Mouse (Mus musculus): ENCODE results near the gene Apba1.
A peak's percentile ranks its signal among the peaks of the same experiment; 100 is the strongest.

Apba1 gene

DNA sequence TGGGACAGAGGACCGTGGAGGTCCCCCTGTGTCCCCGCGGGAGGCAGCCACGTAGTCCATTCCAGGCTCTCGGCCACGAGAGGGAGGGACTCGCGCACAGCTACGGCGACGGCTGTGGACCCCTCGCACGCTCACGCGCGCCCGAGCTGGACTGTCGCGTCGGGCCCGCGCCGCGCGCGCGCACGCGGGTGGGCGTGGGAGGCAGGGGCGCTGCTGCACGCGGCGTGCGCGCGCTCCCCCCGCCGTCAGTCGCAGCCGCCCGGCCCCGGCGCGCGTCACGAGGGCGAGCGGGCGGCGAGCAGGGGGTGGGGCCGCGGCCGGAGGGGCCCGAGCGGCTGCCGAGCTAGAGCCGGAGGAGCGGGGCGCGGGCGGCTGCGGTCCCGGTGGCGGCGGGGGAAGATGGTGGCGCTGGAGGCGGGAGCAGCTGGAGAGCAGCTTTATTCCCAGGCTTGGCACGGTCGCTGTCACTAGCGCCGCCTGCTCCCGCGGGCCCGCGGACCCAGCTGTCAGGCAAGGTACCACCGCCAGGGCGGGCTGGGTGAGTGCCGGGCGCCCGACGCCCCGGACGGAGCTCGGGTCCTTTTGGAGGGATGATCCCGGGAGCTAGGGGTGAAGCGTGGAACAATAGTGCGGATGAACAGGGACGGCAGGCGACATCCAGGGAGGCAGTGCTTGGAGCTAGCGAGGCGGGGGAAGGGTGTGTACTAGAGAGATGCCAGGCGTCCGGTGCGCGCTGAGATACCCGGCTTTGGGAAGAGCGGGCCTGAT lies at the start of gene Apba1:
Apba1 (plus strand) TSS at position 334 of the 768 bp plus-strand sequence.
- DNase-seq (ENCODE audit: low read depth, low spot score), result peak; percentile 55

- DNase-seq (ENCODE audit: low read depth, low spot score), result no peak
These were observed 12.2 kb upstream of the Apba1 start for GRCm38 (mm10) chr19:23746506-23746905.

- DNase-seq (ENCODE audit: low read depth, low spot score), result peak; percentile 33
These were observed 1.7 kb upstream of the Apba1 start for GRCm38 (mm10) chr19:23757011-23757410.

- DNase-seq (ENCODE audit: low read depth, low spot score), result peak; percentile 93
These were observed 630 bp upstream of the Apba1 start for GRCm38 (mm10) chr19:23757961-23758553.

- DNase-seq (ENCODE audit: low read depth, low spot score), result no peak
These were observed 747 bp downstream of the Apba1 start for GRCm38 (mm10) chr19:23759322-23759945.

DNA sequence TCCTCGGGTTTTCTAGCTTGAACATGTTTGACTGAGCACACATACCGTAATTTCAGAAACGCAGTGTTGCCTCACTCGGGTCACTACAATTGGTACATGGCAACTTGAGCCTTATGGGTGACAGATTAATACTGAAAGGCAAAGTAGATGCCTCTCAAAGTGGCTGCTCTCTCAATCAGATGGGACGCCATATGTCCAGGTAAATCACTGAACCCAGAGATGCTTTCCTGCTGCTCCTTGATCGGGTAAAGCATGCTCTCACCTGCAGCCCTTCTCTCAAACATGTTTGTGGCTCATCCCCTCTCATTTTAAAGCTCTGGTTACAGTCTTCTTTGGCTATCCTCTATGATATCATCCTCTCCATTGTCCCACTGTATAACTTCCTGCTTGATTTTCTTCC lies 4.7 kb downstream of the Apba1 start:
- DNase-seq (ENCODE audit: low read depth, low spot score), result no peak

DNA sequence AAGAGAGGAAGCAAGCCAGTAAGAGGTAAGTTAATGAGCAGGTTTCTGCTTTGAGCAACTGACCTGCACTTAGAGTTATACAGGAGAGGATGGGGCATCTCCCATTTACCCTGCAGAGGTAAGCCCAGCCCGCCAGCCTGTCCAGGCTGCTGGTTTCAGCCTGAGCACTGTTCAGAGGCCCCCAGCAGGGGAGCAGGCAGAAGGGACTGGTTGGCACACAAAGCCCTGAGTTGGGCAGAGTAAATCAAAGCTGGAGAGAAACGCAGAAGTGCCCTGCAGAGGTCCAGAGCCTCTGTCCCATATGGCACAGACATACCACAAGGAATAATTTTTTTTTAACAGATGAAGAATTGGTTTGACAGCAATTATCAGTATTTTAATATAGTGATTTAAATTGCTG lies 5.4 kb downstream of the Apba1 start:
- DNase-seq (ENCODE audit: low read depth, low spot score), result no peak

GRCm38 (mm10) chr19:23768864-23769263 lies 10.2 kb downstream of the Apba1 start:
- no peak for DNase-seq (ENCODE audit: low read depth, low spot score)

DNA sequence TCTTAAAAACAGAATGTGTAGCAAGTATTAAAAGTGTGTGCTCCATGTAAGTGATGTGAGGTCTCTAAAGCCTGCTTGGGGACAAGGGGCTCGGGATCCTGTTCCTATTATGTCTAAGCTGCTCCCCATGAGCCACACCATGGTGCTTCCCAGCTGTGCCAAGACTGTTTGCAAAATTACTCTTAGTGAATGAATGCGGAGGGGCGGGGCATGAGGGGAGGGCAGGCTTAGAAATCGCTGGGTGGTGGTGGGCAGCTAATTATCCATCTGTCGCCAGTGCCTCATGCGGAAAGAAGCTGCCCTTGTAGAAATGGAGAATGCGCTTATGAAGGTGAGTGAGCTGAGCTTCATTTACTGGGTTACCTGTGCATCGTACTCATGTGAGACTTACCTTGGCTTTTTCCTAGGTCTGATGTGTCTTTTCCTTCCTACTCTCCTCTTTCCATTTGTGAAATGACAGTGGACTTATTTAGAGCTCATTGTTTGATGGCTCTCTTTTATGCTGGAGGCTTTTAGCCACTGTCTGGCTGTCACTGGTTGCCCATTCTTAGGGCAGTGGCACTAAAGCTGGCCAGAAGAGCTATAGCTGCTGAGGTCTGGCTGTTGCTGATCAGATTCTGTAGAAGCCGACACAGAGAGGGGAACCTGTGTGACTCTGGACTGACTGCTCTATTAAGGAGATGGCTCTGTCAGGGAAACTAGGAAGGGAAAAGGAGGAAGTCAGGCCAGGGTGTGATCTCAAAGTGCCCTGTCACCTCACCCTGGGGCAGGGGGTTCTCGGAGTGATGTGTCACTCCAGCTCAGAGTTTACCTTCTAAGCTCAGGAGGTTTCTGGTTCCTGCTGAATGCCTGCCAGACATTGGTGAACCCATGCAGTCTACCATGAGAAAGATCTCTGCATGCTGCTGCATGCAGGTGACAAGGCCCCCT lies 12.1 kb downstream of the Apba1 start:
- no peak for DNase-seq (ENCODE audit: low read depth, low spot score)

DNA sequence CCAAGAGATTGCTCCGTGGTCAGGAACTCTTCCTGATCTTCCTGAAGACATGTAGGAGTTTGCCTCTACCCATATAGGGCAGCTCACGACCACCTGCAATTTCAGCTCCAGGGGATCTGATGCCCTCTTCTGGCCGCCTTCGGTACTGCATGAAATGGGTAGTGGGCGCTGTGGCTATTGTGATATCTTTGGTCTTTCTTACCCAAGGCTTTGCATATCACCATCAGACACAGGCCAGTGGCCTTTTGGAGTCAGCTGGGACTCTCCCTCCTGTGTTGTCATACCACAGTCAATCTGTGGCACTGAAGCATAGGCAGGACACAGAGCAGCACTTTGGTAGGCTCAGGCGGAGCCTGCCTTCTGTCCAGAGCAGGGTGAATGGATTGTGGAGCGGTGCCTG lies 13.3 kb downstream of the Apba1 start:
- peak; percentile 59 for DNase-seq (ENCODE audit: low read depth, low spot score)

DNA sequence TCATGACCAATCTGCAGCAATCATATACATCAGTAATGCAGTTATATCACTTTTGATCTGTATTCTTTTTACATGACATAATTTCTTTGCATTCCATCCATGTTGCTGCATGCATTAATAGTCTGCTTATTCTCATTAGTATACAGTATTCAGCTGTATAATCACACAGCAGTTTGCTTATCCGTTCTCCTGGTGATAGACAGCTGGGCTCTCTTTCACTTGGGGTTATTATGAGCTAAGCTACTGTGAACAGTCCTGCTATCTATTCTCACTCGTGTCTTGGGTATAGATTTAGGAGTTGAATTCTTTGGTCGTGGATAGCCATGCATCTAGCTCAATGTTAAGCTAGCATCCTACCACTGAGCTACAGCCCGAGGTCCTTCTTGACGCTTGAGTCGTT lies 16.7 kb downstream of the Apba1 start:
- no peak for DNase-seq (ENCODE audit: low read depth, low spot score)

DNA sequence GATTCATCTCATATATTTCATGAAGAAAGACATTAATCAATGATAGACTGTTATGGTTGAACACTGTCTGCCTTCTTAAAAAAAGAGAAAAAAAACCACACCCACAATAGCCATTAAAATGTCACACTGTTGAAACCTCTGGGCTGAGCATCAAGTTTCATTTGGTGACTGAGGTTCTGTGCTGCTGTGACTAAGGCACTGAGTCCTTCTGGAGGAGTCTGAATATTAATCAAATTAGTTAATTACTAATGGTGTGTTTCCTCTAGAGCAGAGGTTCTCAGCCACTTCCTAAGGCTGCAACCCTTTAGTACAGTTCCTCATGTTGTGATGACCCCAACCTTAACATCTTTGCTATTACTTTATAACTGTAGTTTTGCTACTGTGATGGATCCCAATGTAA lies 20.4 kb downstream of the Apba1 start:
- no peak for DNase-seq (ENCODE audit: low read depth, low spot score)

DNA sequence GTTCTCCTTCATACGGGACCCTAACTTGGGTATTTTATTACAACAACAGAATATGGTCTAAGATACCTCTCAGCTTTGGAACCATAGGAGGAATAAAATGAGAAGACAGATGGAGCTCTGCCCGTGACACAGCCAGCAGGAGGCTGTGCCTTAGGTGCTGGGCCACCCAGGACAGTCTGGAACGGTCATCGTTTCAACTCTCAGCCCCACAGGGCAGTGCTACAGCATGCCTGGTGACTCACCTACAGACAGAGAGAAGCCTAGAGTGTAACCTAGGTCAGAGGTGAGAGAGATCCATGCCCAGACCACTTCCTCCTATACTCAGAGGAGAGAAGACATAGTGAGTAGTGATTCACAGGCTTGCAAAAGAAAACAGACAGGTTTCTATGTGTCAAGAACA lies 21.4 kb downstream of the Apba1 start:
- no peak for DNase-seq (ENCODE audit: low read depth, low spot score)

DNA sequence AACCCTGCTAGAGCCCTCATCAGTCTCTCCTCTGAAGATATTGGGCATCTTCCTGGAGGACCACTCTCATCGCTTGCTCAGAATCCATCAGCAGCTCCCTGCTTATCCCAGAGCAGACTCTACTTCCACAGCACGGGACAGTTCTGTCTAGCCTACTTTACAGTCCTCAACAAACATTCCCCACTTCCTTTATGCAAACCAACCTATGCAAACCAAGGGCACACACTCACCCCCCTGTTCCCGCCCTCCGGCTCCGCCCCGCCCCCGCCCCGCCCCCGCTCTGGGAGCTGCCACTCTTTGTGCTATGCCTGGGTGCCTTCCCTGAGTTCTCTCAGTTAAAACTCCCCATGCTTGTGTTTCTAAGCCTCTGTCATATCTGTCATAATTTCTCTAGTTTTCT lies 23.3 kb downstream of the Apba1 start:
- DNase-seq (ENCODE audit: low read depth, low spot score), result peak; percentile 49

GRCm38 (mm10) chr19:23788420-23789132 lies 29.9 kb downstream of the Apba1 start:
- no peak for DNase-seq (ENCODE audit: low read depth, low spot score)

GRCm38 (mm10) chr19:23791704-23792103 lies 33.0 kb downstream of the Apba1 start:
- DNase-seq (ENCODE audit: low read depth, low spot score), result no peak

GRCm38 (mm10) chr19:23792559-23792958 lies 33.9 kb downstream of the Apba1 start:
- DNase-seq (ENCODE audit: low read depth, low spot score), result no peak

- no peak for DNase-seq (ENCODE audit: low read depth, low spot score)
These were observed 35.8 kb downstream of the Apba1 start for GRCm38 (mm10) chr19:23794491-23794890.

GRCm38 (mm10) chr19:23795156-23795555 lies 36.5 kb downstream of the Apba1 start:
- DNase-seq (ENCODE audit: low read depth, low spot score), result no peak

DNA sequence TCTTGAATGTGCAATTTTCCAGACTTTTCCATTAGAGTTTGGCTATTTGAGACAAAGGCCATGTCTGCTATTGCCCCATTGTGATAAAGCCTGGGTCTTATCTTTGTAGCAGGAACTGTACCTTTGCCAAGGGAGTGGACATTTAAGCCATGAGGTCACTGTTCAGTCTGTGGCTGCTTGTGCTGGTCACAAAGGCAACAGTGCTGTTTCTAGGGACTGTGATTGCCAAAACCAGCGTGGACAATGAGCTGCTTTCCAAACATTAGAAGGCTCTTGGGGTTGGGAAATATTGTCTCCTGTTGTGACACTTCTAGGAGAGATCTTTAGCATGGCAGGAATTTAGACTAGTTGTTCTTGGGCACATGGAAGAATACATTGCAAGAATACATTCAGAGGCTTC lies 42.5 kb downstream of the Apba1 start:
- no peak for DNase-seq (ENCODE audit: low read depth, low spot score)

- no peak for DNase-seq (ENCODE audit: low read depth, low spot score)
These were observed 44.7 kb downstream of the Apba1 start for GRCm38 (mm10) chr19:23803221-23803870.

All from R1 (cell line).